Mouse (Mus musculus) layer of hippocampus, postnatal 25 days (tissue): ENCODE measurements around the gene Mbtps2. TPM values are rescaled to one million over a fixed set of nuclear protein-coding genes. Genes with fewer than 3 reads are reported as not detected.
A peak's percentile ranks its signal among the peaks of the same experiment; 100 is the strongest.

Source experiments
- DNase-seq, 2 experiments: peaks; one replicate each; pipeline ENCODE4 v3.0.0; 2022; ENCODE audit warnings: mixed read lengths in 2 of 2, low spot score in 1 of 2; ENCODE audit errors: extremely low spot score in 1 of 2
- total RNA-seq, 2 experiments: library from RNA; stranded (reverse); gene quantifications; 2 replicates each; pipeline ENCODE4 v1.2.3; 2021

Gene Mbtps2
- total RNA-seq, 2 experiments from 2014 or later: 27.2 to 32.2 TPM

DNA sequence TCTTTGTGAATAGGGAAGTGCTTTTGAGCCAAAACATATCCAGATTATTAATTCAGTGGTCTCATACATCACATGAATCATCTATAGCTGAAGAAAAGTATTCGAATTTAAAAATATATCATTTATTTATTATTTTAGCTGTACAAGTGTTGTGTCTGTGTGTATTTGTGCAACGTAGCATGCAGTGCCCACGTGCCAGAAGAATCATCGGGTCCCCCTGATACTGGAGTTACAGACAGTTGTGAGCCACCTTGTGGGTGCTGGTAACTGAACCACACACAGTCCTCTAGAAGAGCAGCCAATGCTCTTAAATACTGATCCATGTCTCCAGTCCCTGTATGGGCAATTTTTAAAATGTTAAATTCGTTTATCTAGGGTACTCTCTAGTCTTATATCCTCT, 92.1 kb downstream of the Mbtps2 start:
- no peak for DNase-seq

DNA sequence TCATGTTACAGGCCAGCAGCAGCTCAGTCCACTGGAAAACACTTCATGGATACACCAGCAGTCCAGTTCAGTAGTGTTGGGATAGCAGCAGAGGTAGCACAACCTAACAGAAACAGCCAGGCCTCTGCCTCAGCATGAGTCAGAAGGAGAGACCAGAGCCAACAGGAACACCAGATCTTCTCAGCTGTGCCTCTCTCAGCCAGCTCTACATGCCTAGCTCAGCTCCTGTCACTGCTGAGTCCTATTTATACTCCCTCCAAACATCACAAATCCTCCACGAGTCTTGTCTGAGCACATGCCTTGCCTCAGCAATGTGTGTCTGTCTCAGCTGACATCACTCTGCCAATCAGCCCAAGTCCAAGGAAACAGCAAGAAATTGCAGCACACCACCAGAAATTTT, 94.0 kb downstream of the Mbtps2 start:
- no peak for DNase-seq

DNA sequence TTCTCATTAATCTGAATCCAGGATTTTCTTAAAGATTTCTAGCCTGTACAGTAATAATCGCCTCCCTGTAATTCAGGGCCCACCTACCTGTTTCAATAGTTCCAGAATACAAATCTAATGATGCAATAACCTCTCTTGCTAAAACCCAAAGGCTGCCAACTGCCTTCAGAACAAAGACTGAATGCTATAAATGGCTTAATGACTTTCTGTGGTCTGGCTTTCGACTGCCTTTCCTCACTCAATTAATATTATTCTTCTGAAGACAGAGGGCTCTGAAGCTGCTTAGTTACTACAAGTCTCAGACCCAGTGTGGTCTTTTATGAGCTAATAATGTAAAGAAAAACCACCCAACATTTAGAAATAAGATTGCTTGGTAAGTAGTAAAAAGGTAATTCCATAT, 96.6 kb downstream of the Mbtps2 start:
- no peak for DNase-seq

GRCm38 (mm10) chrX:157500004-157500403, 98.5 kb downstream of the Mbtps2 start:
- DNase-seq: no peak

GRCm38 (mm10) chrX:157493159-157493558, 105.4 kb downstream of the Mbtps2 start:
- DNase-seq: no peak

DNA sequence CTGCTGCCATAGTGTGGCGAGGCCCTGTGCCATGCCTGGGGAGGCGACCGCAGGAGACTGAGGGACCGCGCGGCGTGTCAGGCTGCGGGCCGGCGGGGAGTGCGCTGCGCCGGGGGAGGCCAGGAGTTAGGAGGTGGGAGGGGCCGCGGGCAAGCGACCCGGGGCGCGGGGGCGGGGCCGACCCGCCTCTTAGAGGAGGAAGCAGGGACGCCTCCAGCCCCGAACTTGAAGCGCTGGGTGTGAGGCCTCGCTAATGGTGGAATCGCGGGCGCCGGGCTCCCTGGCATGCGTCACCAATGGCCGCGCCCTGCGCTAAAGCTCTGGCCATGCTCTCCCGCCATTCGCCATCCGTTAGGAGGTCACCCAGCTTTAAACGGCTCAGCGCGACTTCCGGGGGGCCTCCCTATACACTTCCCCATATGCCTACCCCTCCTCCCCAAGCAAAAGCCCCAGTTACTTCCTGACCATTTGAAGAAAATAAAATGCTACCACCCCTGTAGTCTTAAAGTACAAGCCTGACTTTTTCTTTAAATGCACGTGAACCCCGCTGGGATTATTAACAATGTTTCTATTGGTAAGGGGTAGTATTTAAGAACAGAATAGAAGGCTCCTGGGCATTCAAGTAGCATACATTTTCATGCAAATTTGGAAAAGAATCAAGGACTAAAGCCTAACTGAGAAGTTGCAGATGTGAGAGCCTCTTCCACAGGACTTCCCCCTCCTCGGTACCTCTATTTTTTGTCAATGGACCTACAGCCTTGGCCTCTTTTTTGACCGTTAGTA, 106.4 kb downstream of the Mbtps2 start, which contains the start of gene Sms:
Gene Sms, minus strand, starts transcription at position 344 of the 783 bp plus-strand sequence.
- DNase-seq: peak; percentile 17 to 39

GRCm38 (mm10) chrX:157491145-157491935, 107.2 kb downstream of the Mbtps2 start:
- peak; percentile 4 to 19 for DNase-seq

DNA sequence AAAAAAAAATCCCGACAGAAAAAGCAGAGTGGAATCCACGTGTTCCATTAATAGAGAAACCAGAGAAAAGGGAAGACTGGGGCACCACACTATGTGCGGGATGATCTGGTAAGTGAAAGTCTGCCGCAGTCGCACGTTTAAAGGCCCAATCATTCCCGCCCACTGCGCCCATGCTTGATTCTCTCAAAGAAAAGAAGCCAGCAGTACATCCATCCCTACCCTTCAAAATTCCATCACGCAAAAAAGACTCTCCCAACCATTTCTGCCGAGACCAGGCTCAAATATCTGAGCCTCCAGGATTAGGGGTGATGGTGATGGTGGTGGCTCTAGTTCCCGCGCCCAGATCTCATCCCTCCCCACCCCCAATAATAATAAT, 107.8 kb downstream of the Mbtps2 start:
- DNase-seq: peak in 1 of 2 experiments; percentile 10

DNA sequence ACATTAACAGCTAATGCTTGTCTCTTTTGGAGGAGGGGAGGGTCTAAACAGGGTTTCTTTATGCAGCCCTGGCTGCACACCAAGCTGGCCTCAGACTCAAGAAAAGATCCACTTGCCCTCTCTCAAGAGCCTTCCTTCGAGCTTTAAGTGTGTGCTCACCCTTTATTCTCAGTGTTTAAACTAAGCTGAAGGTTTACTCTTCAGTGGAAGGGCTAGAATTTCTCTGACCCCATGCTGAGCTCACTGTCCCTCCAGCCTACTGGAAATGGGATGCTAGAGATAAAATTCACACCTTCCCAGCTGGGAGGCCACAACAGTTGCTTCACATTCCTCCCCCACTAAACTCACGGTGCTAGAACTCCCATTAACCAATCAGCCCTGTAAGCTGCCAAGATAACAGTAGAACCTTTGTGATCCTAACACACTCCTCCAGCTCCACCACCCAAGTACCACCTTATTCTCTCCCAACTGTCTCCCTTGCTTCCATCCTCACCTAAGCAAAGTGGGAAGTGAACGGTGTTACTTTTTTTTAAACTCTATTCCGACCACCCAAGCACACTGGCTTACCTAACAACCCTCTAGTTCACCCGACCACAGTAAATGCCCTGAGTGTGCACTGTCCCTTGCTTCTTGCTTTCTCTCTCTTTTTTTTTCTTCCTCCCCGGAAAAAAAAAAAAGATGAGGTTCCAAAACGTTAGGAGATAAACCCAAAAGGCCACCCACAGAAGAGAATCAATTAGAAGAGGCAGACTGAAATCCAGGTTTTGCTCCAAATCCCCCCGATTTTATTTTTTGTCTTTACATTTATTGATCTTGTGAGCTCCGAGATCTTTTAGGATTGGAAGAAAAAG, 108.4 kb downstream of the Mbtps2 start:
- DNase-seq: no peak

GRCm38 (mm10) chrX:157488831-157489230, 109.7 kb downstream of the Mbtps2 start:
- no peak for DNase-seq

- peak in 1 of 2 experiments; percentile 12 for DNase-seq
These were observed 111.8 kb downstream of the Mbtps2 start for GRCm38 (mm10) chrX:157486765-157487164.

Other genes starting within 250 kb of the Mbtps2 start
- under 1 TPM; 0.14 to 0.37 TPM for gene Phex, start 183.4 kb downstream of the Mbtps2 start, total RNA-seq
- gene Sms, start 106.4 kb downstream of the Mbtps2 start, total RNA-seq: 100 to 1,000 TPM in 1 of 2 experiments, 10 to 100 TPM in 1; 82.0 to 102 TPM
- gene Yy2, start 29.7 kb downstream of the Mbtps2 start, total RNA-seq: 1 to 10 TPM in 1 of 2 experiments, not detected in 1; 1.2 TPM
- not detected for gene Smpx, start 100.2 kb upstream of the Mbtps2 start, total RNA-seq
- gene Klhl34, start 219.7 kb upstream of the Mbtps2 start, total RNA-seq: not detected